Mouse (Mus musculus): ENCODE measurements at regions not wholly inside any gene's neighbourhood (a gene's known extent, or its start where the extent isn't known, plus 50 kb on each side); places are given as distances from the start of the nearest gene placed in this dataset.

GRCm38 (mm10) chr4:87446856-87447255 is 216.6 kb upstream of the Slc24a2 start:
- H3K4me3 ChIP-seq (ENCODE audit: extremely low read depth, insufficient read depth, insufficient read length) = no peak overlapping the region
- 56% methylated on average over 3 of the region's 3 CpGs for WGBS
- no peaks in the 10 kb centered on the region for H3K36me3 ChIP-seq (ENCODE audit: control insufficient read depth, insufficient read depth, low read length)
- TF ChIP-seq CTCF (IDR thresholded peaks at IDR 0.05; ENCODE audit: extremely low read depth, insufficient read depth, insufficient read length, insufficient replicate concordance) = no peak
- no peak for TF ChIP-seq POLR2A (IDR thresholded peaks at IDR 0.05; ENCODE audit: low read depth, low read length)
- no peaks in the 10 kb centered on the region for H3K27me3 ChIP-seq (ENCODE audit: control insufficient read depth, insufficient read depth, low read length)
- DNase-seq (ENCODE audit: low read depth in 1 of 2, low spot score in 2 of 2) = no peak
- no peaks in the 10 kb centered on the region for H3K4me1 ChIP-seq (ENCODE audit: control insufficient read depth, insufficient read depth, insufficient read length)
- no peak overlapping the region for H3K27ac ChIP-seq (ENCODE audit: insufficient read depth, low read length)

- WGBS = 10% methylated on average over 4 of the region's 4 CpGs
- H3K4me1 ChIP-seq (ENCODE audit: control insufficient read depth, insufficient read depth, insufficient read length) = no peaks in the 10 kb centered on the region
- H3K27me3 ChIP-seq (ENCODE audit: control insufficient read depth, insufficient read depth, low read length) = no peaks in the 10 kb centered on the region
- no peaks in the 10 kb centered on the region for H3K36me3 ChIP-seq (ENCODE audit: control insufficient read depth, insufficient read depth, low read length)
- H3K4me3 ChIP-seq (ENCODE audit: extremely low read depth, insufficient read depth, insufficient read length) = no peak overlapping the region
- TF ChIP-seq POLR2A (IDR thresholded peaks at IDR 0.05; ENCODE audit: low read depth, low read length) = no peak
- H3K27ac ChIP-seq (ENCODE audit: insufficient read depth, low read length) = no peak overlapping the region
- no peak for DNase-seq (ENCODE audit: low read depth in 1 of 2, low spot score in 2 of 2)
These were observed 203.9 kb upstream of the Slc24a2 start for GRCm38 (mm10) chr4:87434136-87434535.

- Histone ChIP-seq H3K27me3 (ENCODE audit: control insufficient read depth, insufficient read depth, low read length) (no peaks in the 10 kb centered on the region), H3K36me3 (ENCODE audit: control insufficient read depth, insufficient read depth, low read length) (no peaks in the 10 kb centered on the region), H3K4me1 (ENCODE audit: control insufficient read depth, insufficient read depth, insufficient read length) (no peaks in the 10 kb centered on the region), H3K4me3 (ENCODE audit: extremely low read depth, insufficient read depth, insufficient read length) (no peak overlapping the region), H3K27ac (ENCODE audit: insufficient read depth, low read length) (no peak overlapping the region)
- 88% methylated on average over 3 of the region's 3 CpGs for WGBS
- DNase-seq (ENCODE audit: low read depth in 1 of 2, low spot score in 2 of 2) = no peak
- TF ChIP-seq CTCF (IDR thresholded peaks at IDR 0.05; ENCODE audit: extremely low read depth, insufficient read depth, insufficient read length, insufficient replicate concordance) (no peak), POLR2A (IDR thresholded peaks at IDR 0.05; ENCODE audit: low read depth, low read length) (no peak)
These were observed 198.1 kb upstream of the Slc24a2 start for GRCm38 (mm10) chr4:87428374-87428773.

- no peaks in the 10 kb centered on the region for H3K36me3 ChIP-seq (ENCODE audit: control insufficient read depth, insufficient read depth, low read length)
- 94% methylated on average over 1 of the region's 1 CpGs for WGBS
- no peak overlapping the region for H3K27ac ChIP-seq (ENCODE audit: insufficient read depth, low read length)
- DNase-seq (ENCODE audit: low read depth in 1 of 2, low spot score in 2 of 2) = no peak
- no peak overlapping the region for H3K4me3 ChIP-seq (ENCODE audit: extremely low read depth, insufficient read depth, insufficient read length)
- no peaks in the 10 kb centered on the region for H3K27me3 ChIP-seq (ENCODE audit: control insufficient read depth, insufficient read depth, low read length)
- H3K4me1 ChIP-seq (ENCODE audit: control insufficient read depth, insufficient read depth, insufficient read length) = no peaks in the 10 kb centered on the region
- TF ChIP-seq CTCF (IDR thresholded peaks at IDR 0.05; ENCODE audit: extremely low read depth, insufficient read depth, insufficient read length, insufficient replicate concordance) (no peak), POLR2A (IDR thresholded peaks at IDR 0.05; ENCODE audit: low read depth, low read length) (no peak)
These were observed 193.8 kb upstream of the Slc24a2 start for GRCm38 (mm10) chr4:87424066-87424465.

- no peak for DNase-seq (ENCODE audit: low read depth in 1 of 2, low spot score in 2 of 2)
- 85% methylated on average over 6 of the region's 6 CpGs for WGBS
These were observed 192.3 kb upstream of the Slc24a2 start for GRCm38 (mm10) chr4:87422588-87422987.

GRCm38 (mm10) chr4:87403354-87403753 is 173.1 kb upstream of the Slc24a2 start:
- 76% methylated on average over 6 of the region's 6 CpGs for WGBS
- H3K4me1 ChIP-seq (ENCODE audit: control insufficient read depth, insufficient read depth, insufficient read length) = no peaks in the 10 kb centered on the region
- no peak overlapping the region for H3K27ac ChIP-seq (ENCODE audit: insufficient read depth, low read length)
- no peak overlapping the region for H3K4me3 ChIP-seq (ENCODE audit: extremely low read depth, insufficient read depth, insufficient read length)
- no peaks in the 10 kb centered on the region for H3K36me3 ChIP-seq (ENCODE audit: control insufficient read depth, insufficient read depth, low read length)
- H3K27me3 ChIP-seq (ENCODE audit: control insufficient read depth, insufficient read depth, low read length) = no peaks in the 10 kb centered on the region
- TF ChIP-seq CTCF (IDR thresholded peaks at IDR 0.05; ENCODE audit: extremely low read depth, insufficient read depth, insufficient read length, insufficient replicate concordance) (no peak), POLR2A (IDR thresholded peaks at IDR 0.05; ENCODE audit: low read depth, low read length) (no peak)
- DNase-seq (ENCODE audit: low read depth in 1 of 2, low spot score in 2 of 2) = no peak

More at GRCm38 (mm10) chr4:87422588-87422987, 192.3 kb upstream of the Slc24a2 start:
- TF ChIP-seq POLR2A (IDR thresholded peaks at IDR 0.05; ENCODE audit: low read depth, low read length) (no peak), CTCF (IDR thresholded peaks at IDR 0.05; ENCODE audit: extremely low read depth, insufficient read depth, insufficient read length, insufficient replicate concordance) (no peak)
- no peak overlapping the region for H3K4me3 ChIP-seq (ENCODE audit: extremely low read depth, insufficient read depth, insufficient read length)
- no peaks in the 10 kb centered on the region for H3K36me3 ChIP-seq (ENCODE audit: control insufficient read depth, insufficient read depth, low read length)
- H3K27ac ChIP-seq (ENCODE audit: insufficient read depth, low read length) = no peak overlapping the region
- no peaks in the 10 kb centered on the region for H3K27me3 ChIP-seq (ENCODE audit: control insufficient read depth, insufficient read depth, low read length)
- H3K4me1 ChIP-seq (ENCODE audit: control insufficient read depth, insufficient read depth, insufficient read length) = no peaks in the 10 kb centered on the region

GRCm38 (mm10) chr4:87402173-87402556 is 171.9 kb upstream of the Slc24a2 start:
- H3K4me3 ChIP-seq (ENCODE audit: extremely low read depth, insufficient read depth, insufficient read length) = no peak overlapping the region
- H3K27ac ChIP-seq (ENCODE audit: insufficient read depth, low read length) = no peak overlapping the region
- 81% methylated on average over 7 of the region's 7 CpGs for WGBS
- TF ChIP-seq POLR2A (IDR thresholded peaks at IDR 0.05; ENCODE audit: low read depth, low read length) (no peak), CTCF (IDR thresholded peaks at IDR 0.05; ENCODE audit: extremely low read depth, insufficient read depth, insufficient read length, insufficient replicate concordance) (no peak)
- H3K4me1 ChIP-seq (ENCODE audit: control insufficient read depth, insufficient read depth, insufficient read length) = no peaks in the 10 kb centered on the region
- H3K36me3 ChIP-seq (ENCODE audit: control insufficient read depth, insufficient read depth, low read length) = no peaks in the 10 kb centered on the region
- H3K27me3 ChIP-seq (ENCODE audit: control insufficient read depth, insufficient read depth, low read length) = no peaks in the 10 kb centered on the region
- no peak for DNase-seq (ENCODE audit: low read depth in 1 of 2, low spot score in 2 of 2)

All from spleen, adult 2 months (tissue).